Mouse (Mus musculus): ENCODE data around the gene Ptprn2. TPM values are rescaled to one million over a fixed set of nuclear protein-coding genes. Genes with fewer than 3 reads are reported as not detected.
A peak's percentile ranks its signal among the peaks of the same experiment; 100 is the strongest.

The Ptprn2 gene
- polyA plus RNA-seq, 3 experiments from 2014 or later = 0.14 TPM; not detected in 2

- ATAC-seq = no peak
Observed at GRCm38 (mm10) chr12:116594866-116595610, 109.5 kb downstream of the Ptprn2 start.

GRCm38 (mm10) chr12:116595727-116596126 lies 110.2 kb downstream of the Ptprn2 start:
- ATAC-seq = no peak

DNA sequence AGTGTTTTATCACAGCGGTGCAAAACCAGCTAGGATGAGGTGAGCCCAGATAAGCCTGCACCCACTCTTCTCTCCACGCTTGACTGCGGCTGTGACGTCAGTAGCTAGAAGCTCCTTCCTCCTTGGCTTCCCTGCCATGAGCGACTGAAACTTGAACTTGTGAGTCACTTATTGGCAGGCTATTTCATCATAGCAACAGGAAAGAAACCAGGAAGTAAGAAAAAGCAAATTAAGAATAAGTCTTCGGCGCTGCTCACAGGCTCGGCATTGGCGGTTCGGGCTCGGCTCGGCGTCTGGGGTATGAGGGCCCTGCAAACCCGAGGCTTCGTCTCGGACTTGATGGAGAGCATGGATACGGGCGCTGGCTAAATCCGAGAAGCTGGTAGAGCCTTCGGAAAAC lies 111.5 kb downstream of the Ptprn2 start:
- no peak for ATAC-seq

DNA sequence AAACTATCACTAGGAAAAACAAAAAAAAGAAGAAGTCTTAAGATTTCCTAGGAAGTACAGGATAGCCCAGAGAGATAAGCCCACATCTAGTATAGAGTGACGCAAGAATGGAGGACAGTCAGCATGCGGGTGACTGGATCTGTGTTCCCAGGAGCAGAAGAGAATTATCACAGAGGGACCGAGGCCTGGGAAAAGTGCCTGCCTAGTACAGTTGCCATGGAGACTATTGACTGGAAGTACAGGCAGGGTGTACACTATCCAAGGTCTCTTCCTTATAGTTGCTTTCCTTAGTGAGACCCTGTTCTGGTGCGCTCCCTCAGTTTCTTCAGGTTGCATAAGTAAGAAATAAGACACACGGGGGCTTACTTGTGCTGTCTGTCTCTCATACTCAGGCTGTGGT lies 112.2 kb downstream of the Ptprn2 start:
- no peak for ATAC-seq

DNA sequence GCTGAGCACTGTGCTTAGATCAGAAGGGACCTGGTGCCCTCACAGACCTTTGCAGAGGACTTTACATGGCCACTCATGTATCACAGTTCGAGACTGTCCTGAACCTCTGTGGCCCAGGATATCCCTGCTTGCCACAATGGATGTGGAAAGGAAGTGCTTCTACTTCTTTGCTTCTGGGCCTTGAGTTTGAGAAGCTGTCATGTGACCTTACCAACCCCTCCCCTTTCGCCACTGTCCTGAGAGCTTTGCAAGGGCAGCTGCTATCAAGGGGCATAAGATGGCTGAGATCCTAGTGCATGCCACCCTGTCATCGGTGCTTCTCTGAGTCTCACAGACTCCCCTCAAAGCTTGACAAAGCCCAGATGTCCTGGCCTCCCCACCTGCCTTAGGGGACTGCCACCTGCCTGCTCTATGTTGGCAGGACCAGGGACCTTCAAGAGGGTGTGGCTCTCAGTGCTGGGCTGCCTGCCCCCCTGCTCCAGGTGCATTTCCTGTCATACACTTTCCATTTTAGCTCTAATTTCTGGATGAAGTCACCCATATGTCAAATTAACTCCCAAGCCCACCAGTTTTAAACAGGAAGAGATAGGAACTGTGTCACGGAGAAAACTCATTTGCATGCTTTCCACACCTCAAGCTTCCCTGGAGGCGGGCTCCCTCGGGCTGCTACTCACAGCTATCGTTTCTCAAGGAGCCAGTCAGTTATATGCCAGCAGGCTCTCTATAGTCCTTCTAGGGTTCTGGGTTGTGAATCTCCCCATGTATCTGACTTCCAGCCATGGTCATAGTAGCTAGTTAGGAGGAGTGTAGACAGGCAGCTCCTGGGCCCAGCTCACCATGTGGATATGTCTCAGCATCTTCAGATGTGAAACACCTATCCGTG lies 112.8 kb downstream of the Ptprn2 start:
- ATAC-seq = no peak

DNA sequence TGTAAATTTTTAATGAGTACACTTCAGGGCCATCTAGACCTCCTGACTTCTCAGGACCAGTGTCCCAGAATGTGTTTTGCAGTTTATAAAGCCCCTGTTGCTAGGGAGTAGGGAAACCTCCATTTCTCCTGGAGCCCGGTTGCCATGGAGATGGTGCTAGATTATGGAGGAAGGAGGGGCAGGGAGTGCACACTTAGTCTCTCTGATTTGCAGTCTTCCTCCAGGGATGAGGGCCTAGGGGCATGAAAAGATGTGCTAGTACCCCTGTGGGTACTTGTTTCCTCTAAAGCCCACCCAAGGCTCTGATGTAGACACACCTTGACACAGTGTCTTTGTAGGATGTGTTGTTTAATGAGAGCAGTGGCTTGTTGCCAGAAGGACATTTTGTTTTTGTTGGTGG lies 114.0 kb downstream of the Ptprn2 start:
- no peak for ATAC-seq

- ATAC-seq = no peak
Observed at GRCm38 (mm10) chr12:116600054-116600453, 114.5 kb downstream of the Ptprn2 start.

- no peak for ATAC-seq
Observed at GRCm38 (mm10) chr12:116601395-116601794, 115.9 kb downstream of the Ptprn2 start.

- ATAC-seq = no peak
Observed at GRCm38 (mm10) chr12:116601921-116602320, 116.4 kb downstream of the Ptprn2 start.

GRCm38 (mm10) chr12:116608598-116608997 lies 123.1 kb downstream of the Ptprn2 start:
- ATAC-seq = no peak

- peak; percentile 89 for ATAC-seq
Observed at GRCm38 (mm10) chr12:116619868-116620267, 134.3 kb downstream of the Ptprn2 start.

- ATAC-seq = no peak
Observed at GRCm38 (mm10) chr12:116620299-116620698, 134.8 kb downstream of the Ptprn2 start.

DNA sequence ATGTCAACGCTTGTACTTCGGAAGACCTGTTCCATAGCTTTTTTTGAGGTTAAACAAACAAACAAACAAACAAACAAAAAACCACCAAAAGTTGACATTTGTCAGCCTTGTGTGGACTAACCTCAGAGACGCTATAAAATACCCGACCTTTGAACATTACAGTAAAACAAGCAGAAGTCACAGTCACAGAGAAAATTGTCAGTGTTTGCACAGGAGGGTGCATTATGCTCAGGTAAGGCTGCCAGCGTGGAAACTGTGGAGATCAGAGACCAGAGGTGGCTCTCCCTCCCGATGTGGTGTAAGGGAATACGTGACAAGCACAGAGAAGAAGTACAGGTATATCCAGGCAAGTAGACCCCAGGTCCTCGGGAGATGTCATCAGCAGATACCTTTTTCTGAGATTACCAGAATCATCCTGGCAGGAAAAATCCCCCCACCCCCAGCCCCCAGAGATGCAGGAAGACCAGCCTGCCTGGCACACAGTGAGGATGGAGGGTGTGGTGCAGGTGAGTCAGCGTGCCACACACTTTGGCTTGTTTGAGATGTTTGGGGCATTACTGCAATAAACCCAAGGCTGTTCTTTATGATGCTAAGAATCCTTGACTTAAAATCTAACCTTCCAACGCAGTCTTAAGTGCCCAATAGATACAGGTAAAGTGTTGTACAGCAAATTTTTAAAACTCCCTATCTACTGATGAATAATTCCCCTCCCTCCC lies 136.0 kb downstream of the Ptprn2 start:
- no peak for ATAC-seq

DNA sequence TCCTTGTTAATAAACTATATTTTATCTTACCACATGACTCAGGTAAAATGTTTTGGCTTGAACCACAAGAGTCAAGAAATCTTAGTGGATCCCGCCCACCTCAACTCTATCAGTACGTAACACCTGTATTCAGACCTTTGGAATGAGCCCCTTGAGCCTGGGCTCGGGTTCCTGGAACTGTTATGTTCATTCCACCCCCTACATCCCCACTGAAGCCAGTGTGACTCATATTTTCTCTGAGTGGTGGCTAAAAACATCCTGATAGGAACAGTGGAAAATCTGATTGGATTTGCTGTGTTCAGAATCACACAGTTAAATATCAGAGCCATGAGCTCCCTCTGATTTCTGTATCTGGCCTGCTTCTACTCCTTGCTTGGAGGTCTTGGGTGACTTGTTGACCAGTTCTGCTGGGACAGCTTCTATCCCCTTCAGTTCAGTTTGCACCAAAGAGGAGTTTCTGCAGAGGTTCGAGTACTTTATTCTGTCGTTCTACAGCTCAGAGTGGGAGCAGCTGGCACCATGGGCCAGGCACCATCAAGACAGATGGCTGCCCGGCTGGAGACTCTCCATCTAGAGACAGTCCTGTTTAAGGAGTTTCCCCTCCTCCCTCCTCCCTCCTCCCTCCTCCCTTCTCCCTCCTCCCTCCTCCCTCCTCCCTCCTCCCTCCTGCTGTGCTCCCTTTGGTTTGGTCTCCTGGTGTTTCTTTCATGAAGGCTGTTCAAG lies 137.3 kb downstream of the Ptprn2 start:
- no peak for ATAC-seq

DNA sequence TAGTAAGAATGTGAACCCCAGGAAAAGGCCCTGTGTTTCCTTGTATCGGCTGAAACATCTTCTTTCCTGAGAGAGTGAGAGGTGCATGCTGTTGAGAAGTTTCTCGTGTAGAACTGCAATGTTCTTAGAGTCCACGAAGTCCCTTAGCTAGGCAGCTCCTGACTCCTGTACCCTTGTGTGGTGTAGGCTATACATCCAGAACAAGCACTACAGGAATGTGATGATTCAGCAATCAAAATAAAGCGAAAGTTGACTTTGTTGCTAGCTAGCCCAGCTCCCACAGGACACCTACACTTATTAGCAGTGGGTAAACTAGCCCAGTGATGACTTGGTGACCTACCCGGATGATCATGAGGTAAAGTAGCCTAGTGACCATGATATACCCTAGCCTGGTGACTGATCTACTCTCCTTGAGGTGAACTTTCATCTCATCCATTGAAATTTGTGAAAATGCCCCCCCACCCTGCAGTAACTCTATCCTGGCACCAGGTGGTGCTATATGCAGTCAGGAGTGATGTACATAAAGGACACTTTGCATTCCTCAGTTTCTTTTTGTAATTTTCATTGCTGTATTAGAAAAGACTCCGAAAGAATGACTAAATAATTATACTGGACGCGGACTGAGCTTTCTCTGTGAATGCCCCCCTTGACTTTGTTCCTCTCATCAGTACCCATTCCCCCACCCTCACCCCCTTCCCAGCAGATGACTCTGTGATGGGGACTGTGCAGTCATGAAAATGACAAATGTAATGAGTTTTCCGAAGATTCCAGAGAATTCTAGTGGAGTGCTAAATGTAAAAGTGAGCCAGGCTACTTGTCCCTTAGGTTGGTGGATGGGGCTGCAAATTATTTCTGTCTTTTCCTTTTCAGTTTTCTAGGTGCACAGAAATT lies 140.1 kb downstream of the Ptprn2 start:
- peak; percentile 67 for ATAC-seq

GRCm38 (mm10) chr12:116628992-116629391 lies 143.5 kb downstream of the Ptprn2 start:
- no peak for ATAC-seq

- no peak for ATAC-seq
Observed at GRCm38 (mm10) chr12:116637498-116637897, 152.0 kb downstream of the Ptprn2 start.

- no peak for ATAC-seq
Observed at GRCm38 (mm10) chr12:116640871-116641270, 155.4 kb downstream of the Ptprn2 start.

DNA sequence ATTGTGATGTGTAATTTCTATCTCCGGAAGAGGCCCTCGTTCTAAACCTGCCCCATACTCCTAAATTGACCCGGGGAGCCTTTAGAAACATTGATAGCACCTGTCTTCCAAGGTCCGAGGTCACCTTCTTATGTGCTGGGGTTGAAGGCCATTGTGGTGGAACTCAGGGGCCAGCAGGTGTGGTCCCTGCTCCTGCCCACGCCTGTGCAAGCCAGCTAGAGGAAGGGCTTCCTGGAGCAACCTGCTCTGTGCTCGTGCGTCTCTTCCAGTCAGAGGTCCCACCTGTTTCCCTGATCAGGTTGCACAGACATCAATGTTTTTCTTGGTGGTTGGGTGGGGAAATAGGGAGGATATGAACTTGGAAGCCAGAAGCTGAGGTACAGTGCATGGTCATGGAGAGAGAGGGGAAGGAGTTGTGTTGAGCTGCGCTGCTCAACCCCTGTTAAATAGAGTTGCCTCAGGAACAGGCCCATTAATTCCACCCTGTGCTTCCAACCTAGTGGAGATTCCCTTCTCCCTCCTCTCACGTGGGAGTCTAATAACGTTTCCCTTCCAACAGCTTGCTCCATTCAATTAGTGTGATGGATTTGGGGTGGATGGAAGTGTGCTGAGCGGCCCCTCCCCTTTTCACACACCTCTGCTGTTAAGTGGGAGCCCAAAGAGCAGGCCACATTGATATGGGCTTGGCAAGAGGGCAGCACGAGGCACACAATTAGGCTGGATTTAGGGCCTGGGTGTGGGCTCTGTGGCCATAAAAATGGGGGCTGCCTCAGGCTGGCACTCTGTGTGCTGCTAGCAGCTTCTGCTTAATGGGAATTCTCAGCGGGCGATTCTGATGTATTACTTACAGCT lies 156.0 kb downstream of the Ptprn2 start:
- ATAC-seq = no peak

DNA sequence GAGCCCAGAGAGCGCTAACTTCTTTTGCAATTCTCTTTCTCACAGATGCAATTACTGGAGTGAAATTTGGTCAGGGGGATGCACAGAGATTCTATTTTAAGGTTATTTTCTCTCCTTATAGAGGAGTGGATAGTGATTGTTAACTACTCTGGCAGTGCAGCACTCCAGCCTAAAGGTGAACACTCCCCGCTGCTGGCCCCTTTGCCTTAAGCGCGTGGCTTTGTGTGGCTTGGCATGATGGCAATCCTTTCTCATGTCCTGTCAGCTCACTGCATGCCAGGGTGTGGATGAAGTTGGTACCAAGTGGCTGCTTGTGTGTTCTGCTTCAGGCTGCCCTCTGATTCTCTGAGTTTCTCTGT lies 156.7 kb downstream of the Ptprn2 start:
- no peak for ATAC-seq

- ATAC-seq = no peak
Observed at GRCm38 (mm10) chr12:116646771-116647170, 161.3 kb downstream of the Ptprn2 start.
